Mouse (Mus musculus): ENCODE results near the gene Lect2. TPM values are rescaled to one million over a fixed set of nuclear protein-coding genes. Genes with fewer than 3 reads are reported as not detected.

Lect2 gene
- total RNA-seq, 2 experiments from 2014 or later: not detected

- no peak for DNase-seq
- intact Hi-C loops (cut with DNase I): loop anchor here (2.0 to 5.0 kb wide), 2 partner anchors 82 to 197 kb away; no protein-coding TSS in a partner anchor
These were observed 11.6 kb upstream of the Lect2 start for GRCm38 (mm10) chr13:56559841-56560370.

DNA sequence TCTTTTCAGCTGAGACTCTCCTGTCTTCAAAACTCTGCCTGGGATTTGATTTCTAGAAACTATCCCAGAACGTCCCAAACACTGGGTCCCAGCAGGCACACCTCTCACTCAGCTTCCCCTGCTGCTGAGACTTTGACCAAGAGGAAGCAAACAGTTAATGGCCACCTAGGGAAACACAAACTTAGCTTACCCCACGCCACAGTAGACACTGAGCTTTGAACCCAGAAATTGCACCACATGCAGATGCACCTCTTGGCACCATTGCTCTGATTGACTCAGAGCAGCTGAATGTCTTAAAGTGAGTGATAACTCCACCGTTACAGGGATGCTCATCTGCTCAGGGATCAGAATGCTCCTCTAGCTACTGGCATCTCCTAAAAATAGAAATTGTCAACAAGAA, 10.5 kb upstream of the Lect2 start:
- DNase-seq: no peak
- intact Hi-C loops (cut with DNase I): loop anchor here (5.0 kb wide), 1 partner anchor 83 kb away; no protein-coding TSS in a partner anchor

GRCm38 (mm10) chr13:56556701-56557100, 8.4 kb upstream of the Lect2 start:
- no peak for DNase-seq
- intact Hi-C loops (cut with DNase I): loop anchor here (2.0 to 5.0 kb wide), 3 partner anchors 86 to 178 kb away; no protein-coding TSS in a partner anchor

- peak; percentile 64 to 66 for DNase-seq
- intact Hi-C loops (cut with DNase I): loop anchor here (2.0 to 5.0 kb wide), 5 partner anchors 81 to 203 kb away; no protein-coding TSS in a partner anchor
These were observed 7.7 kb upstream of the Lect2 start for GRCm38 (mm10) chr13:56555957-56556356.

DNA sequence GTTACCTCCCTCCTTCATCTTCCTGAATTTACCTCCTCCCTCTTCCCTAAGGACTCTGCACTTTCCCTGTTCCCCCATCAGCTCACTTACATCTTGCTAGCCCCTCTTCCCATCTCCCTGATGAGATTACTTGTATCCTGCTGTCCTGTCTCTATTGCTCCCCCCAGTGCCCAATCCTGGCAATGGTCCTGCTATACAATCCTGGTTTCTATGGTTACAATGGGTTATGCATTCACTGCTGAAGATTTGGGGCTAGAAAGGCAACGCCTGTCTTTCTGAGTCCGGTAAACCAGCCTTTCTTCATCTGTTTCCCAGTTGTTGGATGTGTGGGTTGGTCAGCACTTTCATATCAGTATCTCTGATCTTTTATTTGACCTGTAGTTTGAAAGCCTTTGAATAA, 6.1 kb upstream of the Lect2 start:
- intact Hi-C loops (cut with DNase I): loop anchor here (2.0 kb wide), 2 partner anchors 80 to 204 kb away; no protein-coding TSS in a partner anchor
- no peak for DNase-seq

- DNase-seq: no peak
- intact Hi-C loops (cut with DNase I): loop anchor here (2.0 kb wide), 2 partner anchors 79 to 205 kb away; no protein-coding TSS in a partner anchor
These were observed 5.6 kb upstream of the Lect2 start for GRCm38 (mm10) chr13:56553923-56554322.

- no peak for DNase-seq
- intact Hi-C loops (cut with DNase I): no loop called here
These were observed 3.4 kb upstream of the Lect2 start for GRCm38 (mm10) chr13:56551661-56552060.

GRCm38 (mm10) chr13:56550574-56550973, 2.3 kb upstream of the Lect2 start:
- peak; percentile 28 to 61 for DNase-seq
- intact Hi-C loops (cut with DNase I): no loop called here

GRCm38 (mm10) chr13:56549364-56549763, 1.1 kb upstream of the Lect2 start:
- DNase-seq: peak; percentile 48 to 52
- intact Hi-C loops (cut with DNase I): no loop called here

GRCm38 (mm10) chr13:56544956-56545355, 3.3 kb downstream of the Lect2 start:
- intact Hi-C loops (cut with DNase I): no loop called here
- DNase-seq: no peak

GRCm38 (mm10) chr13:56543805-56544204, 4.5 kb downstream of the Lect2 start:
- intact Hi-C loops (cut with DNase I): no loop called here
- DNase-seq: no peak

- intact Hi-C loops (cut with DNase I): no loop called here
These were observed 8.5 kb downstream of the Lect2 start for GRCm38 (mm10) chr13:56539846-56540245.

DNA sequence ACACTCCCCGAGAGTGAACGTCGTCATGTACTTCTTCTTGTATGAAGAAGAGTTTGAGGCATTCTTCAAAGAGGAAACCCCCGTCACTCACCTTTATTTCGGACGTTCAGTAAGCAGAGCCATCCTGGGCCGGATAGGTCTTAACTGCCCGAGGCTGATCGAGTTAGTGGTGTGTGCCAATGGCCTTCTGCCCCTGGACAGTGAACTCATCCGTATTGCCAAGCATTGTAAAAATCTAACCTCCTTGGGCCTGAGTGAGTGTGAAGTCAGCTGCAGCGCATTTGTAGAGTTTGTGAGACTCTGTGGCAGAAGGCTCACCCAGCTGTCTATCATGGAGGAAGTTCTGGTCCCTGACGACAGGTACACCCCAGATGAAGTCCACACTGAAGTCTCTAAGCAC, 11.3 kb downstream of the Lect2 start:
- DNase-seq: no peak
- intact Hi-C loops (cut with DNase I): no loop called here

More at GRCm38 (mm10) chr13:56539846-56540245, 8.5 kb downstream of the Lect2 start:
- peak; percentile 27 to 53 for DNase-seq

DNA sequence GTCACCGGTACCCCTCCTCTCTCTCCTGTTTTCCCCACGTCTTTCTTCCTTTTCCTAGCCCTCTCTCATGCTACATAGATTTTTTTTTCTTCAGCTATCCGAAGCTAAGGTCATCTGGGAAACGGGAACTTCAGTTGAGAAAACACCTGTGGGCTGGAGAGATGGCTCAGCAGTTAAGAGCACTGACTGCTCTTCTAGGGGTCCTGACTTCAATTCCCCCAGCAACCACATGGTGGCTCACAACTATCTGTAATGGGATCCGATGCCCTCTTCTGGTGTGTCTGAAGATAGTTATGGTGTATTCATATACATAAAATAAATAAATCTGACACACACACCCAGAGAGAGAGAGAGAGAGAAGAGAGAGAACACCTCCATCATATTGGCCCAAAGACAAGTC, 12.7 kb downstream of the Lect2 start:
- intact Hi-C loops (cut with DNase I): no loop called here
- DNase-seq: no peak

DNA sequence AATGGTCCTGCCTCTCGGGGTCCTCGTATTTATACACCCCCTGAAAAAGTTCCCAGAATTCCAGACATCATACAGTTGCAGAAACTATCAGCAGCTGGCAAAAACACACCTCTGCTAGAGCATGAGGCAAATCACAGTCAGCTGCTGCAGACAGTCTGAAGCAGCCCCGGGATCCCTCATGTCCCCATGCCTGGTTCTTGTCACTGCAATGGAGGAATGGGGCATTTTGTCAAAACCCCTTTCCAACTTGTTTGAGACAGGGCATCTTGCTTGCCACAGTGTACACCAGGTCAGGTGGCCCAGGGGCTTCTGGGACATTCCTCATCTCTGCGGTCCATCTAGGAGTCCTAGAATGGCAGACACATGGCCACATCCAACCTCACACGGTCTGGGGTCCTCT, 13.4 kb downstream of the Lect2 start:
- intact Hi-C loops (cut with DNase I): no loop called here
- no peak for DNase-seq

- DNase-seq: no peak
- intact Hi-C loops (cut with DNase I): no loop called here
These were observed 18.6 kb downstream of the Lect2 start for GRCm38 (mm10) chr13:56529685-56530084.

- intact Hi-C loops (cut with DNase I): no loop called here
- DNase-seq: no peak
These were observed 19.3 kb downstream of the Lect2 start for GRCm38 (mm10) chr13:56529031-56529430.

- DNase-seq: no peak
- intact Hi-C loops (cut with DNase I): no loop called here
These were observed 20.0 kb downstream of the Lect2 start for GRCm38 (mm10) chr13:56528281-56528680.

DNA sequence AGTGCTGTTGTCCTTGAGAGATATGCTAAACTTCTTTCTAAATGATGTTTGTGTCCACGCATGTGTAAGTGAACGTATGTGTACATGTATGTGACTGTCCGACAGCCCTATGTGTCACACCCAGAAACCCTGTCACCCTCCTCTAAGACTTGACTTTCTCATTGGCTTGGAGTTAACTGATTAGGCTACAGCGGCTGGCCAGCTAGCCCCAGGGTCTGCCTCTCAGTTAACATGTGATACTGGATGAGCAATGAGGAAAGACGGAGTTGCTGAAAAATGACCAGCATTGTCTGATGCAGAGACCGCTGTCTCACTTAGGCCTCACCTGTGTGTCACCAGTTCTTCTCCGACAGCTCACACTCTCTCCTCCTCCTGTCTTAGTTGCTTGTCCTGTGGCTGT, 20.5 kb downstream of the Lect2 start:
- intact Hi-C loops (cut with DNase I): no loop called here
- DNase-seq: no peak

GRCm38 (mm10) chr13:56526871-56527270, 21.4 kb downstream of the Lect2 start:
- DNase-seq: no peak

DNA sequence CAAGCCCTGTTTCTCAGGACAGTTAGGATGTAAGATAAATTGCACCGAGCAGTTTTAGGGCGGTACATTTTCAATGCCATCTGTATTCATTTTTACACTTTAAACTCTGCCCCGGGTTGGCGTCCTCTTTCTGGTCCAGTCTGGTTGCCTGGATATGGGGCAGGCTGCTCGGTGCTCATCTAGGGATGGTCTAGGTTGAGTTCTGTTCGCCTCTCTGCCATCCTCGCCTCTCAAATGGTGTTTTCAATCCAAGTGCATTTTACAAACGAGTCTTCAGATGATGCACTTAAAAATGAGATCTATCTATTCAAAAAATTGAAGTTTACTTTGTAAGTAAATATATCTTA, 25.5 kb downstream of the Lect2 start:
- intact Hi-C loops (cut with DNase I): no loop called here
- no peak for DNase-seq

More at GRCm38 (mm10) chr13:56526871-56527270, 21.4 kb downstream of the Lect2 start:
- intact Hi-C loops (cut with DNase I): no loop called here

GRCm38 (mm10) chr13:56522081-56522820, 26.1 kb downstream of the Lect2 start, which contains the start of gene Fbxl21:
Gene Fbxl21, plus strand, starts transcription at chr13:56522472.
- peak; percentile 83 to 90 for DNase-seq
- intact Hi-C loops (cut with DNase I): no loop called here
